Mouse (Mus musculus): ENCODE data around the gene Cldn14.

GRCm38 (mm10) chr16:94023352-94024280 is 15.0 kb upstream of the Cldn14 start:
- TF ChIP-seq CTCF (IDR thresholded peaks at IDR 0.05; ENCODE audit: control insufficient read depth, insufficient read depth, insufficient replicate concordance, low read depth, low read length) = no peak
- TF ChIP-seq POLR2A (IDR thresholded peaks at IDR 0.05; ENCODE audit: control insufficient read depth, low read depth, low read length) = no peak

Measured in testis, adult 2 months (tissue).